Mouse (Mus musculus): ENCODE data around the gene Nploc4. TPM values are rescaled to one million over a fixed set of nuclear protein-coding genes. Genes with fewer than 3 reads are reported as not detected.

Gene Nploc4
- 10 to 100 TPM; 87.7 to 97.5 (median 90.6) TPM for total RNA-seq (2022)

DNA sequence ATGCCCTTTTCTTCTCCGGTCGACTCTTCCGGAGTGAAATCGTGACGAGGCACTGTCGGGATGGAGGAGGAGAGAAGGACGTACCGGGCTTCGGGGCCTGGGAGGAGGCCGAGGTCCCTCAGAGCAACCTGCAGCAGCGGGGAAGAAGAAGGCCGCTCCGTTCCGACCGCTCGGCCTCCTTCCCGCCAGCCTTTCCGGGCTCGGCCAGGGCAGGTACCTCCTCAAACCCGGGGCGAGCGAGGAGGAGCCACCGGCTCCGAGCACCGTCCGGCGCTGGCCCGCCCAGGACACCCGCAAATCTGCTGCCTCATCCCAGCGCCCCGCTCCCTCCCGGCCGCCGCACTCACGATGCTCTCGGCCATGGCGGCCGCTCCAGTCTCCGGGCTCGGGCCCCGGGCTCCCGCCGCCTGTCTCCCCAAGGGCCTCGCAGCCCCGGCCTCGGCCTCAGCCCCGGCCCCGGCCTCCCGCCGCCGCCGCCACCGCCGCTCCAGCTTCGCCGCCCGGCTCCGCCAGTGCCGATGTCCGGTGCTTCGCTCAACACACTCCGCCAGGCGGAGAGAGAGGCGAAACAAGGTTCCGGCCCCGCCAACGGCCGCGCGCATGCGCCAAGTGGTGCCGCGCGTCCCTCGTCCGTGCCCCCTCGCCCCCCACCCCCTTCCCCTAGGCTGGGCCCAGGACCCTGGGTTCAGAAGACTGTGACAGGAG lies at the start of gene Nploc4:
Gene Nploc4, minus strand, starts transcription at position 557 of the 705 bp plus-strand sequence.
- DNase-seq (ENCODE audit: low spot score in 2 of 2): peak; percentile 74 to 81

DNA sequence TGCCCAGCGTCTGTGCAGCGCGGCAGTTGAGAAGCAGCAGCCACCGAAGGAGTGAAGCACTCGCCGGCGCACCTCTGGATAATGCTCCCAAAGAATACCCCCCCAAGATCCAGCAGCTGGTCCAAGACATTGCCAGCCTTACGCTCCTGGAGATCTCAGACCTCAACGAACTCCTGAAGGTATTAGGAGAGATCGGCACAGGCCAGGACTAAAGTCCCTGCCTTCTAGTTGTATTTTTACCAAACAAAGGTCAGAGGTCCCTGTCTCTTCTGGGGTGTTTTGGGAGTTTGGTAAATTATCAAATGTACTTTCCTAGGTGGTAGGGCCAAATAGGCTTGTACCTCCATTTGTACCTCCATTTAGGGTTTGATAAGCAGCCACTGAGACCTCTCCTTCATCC lies 47.7 kb upstream of the Nploc4 start:
- DNase-seq (ENCODE audit: low spot score in 2 of 2): no peak

DNA sequence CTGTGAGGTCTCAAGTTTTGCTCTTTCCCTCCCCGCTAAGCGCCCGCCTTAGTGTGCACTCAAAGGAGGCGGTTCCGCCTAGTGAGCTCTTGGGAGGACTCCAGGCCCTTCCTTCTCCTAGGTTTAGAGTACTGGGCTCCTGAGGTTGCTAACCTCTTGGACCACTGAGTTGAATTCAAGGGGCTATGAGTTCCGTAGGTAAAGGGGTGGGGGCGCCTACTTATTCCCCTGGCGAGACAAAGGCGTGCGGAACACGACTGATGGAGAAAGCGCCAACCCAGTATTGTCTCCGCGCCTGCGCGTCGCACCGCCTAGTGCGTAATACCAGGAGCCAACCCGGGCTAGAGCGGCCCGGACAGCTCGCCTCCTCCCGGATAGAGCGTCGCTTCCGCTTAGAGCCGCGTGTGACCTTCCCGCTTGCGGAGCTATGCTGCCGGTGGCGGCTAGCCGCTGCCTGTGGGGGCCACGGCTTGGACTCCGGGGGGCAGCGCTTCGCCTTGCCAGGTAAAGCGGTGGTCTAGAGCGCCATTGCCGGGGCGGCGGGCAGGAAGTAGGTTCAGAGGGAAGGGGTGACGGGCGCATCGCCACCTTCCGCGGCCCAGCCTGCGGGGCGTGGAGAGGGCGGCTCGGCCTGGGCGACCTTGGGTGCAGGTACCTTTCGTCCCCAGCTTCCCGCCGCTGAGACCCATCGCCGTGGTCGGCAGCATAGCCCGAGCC lies 46.9 kb upstream of the Nploc4 start, which contains the start of gene Mrpl12:
Gene Mrpl12, plus strand, starts transcription at position 349 of the 717 bp plus-strand sequence.
- DNase-seq (ENCODE audit: low spot score in 2 of 2): peak; percentile 76 to 86

DNA sequence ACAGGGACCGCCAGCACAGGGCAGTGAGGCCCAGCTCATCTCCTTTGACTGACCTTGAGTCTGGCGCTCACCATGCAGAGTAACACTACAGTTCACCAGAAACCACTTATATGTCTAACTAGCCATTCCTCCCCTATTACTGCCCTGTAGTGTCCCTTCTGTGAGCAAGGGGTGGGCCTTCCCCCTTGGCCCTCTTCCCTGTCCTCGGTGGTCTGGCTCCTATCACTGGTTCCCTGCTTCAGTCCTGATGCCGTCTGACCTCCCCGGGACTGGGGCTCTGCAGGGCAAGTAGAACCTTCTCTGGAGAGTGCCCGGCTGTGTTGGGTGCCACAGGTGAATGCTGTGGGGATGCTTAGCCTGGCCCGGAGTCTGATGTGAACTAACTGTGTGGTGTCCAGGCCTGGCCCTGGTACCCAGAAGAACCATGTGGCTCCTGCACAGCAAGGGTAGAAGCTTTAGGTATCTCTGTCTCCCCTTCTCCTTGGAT lies 46.0 kb upstream of the Nploc4 start:
- DNase-seq (ENCODE audit: low spot score in 2 of 2): no peak

DNA sequence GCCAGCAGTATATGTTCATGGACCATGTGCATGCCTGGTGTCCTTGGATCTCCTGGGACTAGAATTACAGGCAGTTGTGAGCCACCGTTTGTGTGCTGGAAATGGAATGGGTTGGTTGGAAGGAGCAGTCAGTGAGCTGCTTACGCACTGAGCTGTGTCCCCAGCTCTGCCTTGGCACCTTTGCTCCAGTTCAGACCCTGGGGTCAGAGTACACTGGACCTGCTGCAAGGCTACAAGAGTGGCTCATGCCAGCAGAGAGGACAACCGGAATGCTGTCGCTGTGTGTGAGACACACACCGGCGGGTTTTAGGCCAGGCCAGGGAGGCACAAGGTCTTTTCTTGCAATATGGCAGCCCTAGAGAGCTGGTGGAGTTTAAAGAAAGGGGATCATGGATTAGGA lies 34.5 kb upstream of the Nploc4 start:
- no peak for DNase-seq (ENCODE audit: low spot score in 2 of 2)

DNA sequence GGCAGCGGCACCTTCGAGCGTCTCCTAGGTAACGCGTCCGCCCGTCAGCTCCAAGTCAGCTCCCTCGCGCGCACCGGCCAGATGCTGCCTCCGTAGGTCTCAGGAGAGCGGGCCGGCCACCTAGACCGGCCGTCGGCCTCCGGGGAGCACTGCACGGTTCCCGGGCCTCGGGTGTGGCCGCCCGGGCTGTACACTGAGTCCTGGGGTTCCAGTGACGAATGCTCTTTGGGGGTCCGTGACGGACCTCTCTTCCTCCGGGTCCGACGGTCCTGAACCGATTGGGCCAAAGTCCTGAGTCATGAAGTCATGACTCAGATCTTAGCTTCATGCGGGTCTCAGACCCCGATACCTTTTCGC lies 30.2 kb upstream of the Nploc4 start:
- DNase-seq (ENCODE audit: low spot score in 2 of 2): no peak

DNA sequence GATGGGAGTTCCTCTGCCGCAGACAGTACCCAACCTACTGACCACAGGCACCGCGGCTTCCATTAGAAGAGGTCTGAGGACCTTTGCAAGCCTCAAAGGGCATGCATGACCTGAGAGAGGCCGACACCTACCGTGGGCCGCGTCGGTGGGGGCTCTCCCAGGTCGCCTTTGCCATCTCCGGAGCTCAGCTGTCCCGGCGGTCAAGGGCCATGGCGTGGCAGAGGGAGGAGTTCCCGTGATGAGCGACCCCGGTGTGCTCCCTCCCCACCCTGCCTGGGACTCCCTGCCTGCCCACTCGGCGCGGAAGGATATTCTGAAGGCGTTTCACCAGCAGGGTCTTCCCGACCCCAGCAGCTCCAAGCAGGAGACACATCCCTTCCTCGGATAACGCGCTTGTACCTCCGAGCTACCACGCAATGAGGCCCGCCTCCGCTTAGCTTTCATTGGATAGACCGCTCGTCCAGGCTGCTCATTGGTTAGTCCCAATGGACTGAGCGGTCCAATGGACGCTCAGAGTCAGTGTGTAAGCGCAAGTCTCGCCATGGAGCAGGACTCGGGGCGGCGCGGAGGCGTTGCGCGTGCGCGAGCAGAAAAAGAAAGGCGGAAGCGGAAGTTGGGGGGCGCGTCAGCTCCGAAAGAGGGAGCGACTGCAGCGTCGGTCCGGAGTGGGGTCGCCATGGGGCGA lies 29.7 kb upstream of the Nploc4 start, which contains the start of gene Arl16:
Gene Arl16, minus strand, starts transcription at position 557 of the 685 bp plus-strand sequence.
- DNase-seq (ENCODE audit: low spot score in 2 of 2): peak; percentile 81 to 85

DNA sequence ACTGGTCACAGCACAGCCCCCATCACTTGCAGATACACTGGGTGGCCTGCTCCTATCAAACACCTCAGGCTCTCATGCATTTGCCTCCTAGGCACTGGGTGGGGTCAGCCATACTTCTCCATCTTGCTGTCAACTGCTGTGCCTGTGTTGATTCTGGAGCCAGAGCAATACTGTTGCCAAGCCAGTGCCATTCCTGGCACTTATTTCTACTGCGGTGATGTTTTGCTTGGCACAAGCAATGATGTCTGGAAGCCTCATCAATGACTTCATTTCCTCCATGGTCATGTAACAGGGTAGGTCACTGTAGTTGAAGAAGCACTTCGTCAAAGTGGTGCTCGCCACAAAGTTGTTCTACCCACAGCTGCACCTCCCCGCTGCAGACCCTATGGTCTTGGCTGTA lies 28.0 kb upstream of the Nploc4 start:
- DNase-seq (ENCODE audit: low spot score in 2 of 2): no peak

DNA sequence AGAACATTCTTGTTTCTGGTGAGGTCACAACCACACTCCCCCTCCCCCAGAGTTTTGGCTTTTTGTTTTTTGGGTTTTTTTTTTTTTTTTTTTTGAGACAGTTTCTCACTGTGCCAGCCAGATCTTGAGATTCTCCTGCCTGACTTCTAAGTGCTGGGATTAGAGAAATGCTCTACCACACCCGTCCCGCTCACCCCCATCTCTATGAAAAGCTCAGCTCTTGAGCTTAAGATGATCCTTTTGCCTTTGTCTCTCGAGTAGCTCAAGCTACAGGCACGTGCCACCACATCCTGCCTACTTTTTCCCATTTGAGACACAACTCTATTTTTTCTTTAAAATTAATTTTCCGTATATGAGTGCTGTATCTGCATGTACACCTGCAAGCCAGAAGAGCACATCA lies 26.9 kb upstream of the Nploc4 start:
- no peak for DNase-seq (ENCODE audit: low spot score in 2 of 2)

DNA sequence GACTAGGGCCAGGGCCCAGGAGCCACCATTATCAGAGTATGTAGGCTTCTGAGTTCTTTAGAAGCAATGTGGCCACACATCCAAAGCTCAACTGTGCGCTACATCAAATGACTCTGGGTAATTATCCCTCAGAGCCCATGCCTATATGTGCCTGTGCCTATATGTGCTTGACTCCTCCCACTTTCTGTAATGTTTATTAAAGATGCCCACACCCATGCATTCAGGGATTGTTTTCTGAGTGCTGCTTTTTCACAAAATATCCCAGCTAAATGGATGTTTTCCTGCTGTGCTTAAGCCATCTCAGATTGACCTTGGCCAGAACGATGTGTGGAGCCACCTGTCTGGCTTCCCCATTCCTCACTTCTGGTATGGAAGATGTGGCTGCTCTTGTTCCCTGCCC lies 26.0 kb upstream of the Nploc4 start:
- DNase-seq (ENCODE audit: low spot score in 2 of 2): no peak

DNA sequence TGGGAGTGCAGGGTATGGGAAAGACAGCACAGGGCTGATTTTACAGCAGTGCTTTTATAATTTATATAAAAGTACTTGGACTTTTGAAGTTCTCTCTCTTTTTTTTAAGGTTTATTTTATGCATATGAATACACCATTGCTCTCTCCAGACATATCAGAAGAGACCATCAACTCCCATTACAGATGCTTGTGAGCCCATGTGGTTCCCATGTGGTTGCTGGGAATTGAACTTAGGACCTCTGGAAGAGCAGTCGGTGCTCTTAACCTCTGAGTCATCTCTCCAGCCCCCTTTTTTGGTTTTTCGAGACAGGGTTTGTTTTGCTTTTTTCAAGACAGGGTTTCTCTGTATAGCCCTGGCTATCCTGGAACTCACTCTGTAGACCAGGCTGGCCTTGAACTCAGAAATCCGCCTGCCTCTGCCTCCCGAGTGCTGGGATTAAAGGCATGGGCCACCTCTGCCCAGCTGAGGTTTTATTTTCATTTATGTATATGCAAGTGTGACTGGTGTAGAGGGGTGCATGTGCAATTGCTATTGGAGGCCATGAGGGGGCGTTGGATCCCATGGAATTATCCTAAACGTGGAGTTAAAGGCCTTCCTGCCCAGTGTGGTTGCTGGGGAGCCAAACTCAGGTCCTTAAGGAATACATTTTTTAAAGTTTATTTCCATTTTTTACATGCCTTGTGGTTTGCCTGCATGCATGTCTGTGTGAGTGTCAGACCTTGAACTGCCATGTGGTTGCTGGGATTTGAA lies 21.5 kb upstream of the Nploc4 start:
- DNase-seq (ENCODE audit: low spot score in 2 of 2): no peak

DNA sequence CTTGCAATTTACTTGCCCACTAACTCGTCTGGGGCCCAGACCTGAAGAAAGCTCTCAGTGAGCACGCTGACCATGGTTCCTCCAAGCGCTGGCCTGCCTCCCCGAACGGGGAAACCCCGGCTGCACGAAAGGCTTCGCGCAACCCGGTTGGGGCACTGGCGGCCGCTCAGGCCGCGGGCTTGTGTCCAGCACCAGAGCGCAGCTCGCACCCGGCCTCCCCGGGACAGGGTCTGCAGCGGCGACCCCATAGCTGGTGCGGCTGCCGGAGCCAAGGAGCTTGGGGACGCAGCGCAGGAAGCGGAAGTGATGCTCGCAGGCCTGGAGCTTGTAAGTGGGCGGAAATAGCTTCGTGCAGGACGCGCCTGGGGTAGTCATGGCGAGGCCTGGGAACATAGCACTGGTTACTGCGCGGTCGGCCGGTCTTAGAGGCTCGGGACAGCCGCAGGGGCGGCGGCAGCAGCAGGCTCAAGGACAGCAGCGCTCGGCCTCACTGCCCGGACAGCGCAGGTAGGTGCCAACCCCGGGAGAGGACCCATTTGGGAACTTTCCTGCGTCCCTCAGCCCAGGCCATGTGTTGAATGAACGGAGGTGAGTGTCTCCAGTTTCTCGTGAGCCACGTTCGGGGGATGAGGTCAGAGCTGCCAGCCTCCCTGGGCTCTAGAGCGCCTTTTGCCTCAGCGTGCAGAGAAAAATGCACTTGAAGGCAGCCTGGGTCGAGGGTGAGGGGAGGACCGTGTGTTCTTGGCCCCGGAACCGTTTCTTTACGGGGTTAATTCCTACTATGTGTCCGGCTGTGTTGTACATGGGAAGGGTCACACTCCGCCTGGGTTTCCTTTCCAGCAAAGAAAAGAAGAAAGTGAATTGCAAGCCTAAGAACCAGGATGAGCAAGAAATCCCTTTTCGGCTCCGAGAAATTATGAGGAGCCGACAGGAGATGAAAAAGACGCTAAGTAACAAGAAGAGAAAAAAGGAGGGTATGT lies 20.6 kb upstream of the Nploc4 start, which contains the start of the genes Oxld1 and Ccdc137:
Gene Oxld1, minus strand, starts transcription at position 297 of the 980 bp plus-strand sequence.
Gene Ccdc137, plus strand, starts transcription at position 344 of the 980 bp plus-strand sequence.
- peak; percentile 45 to 55 for DNase-seq (ENCODE audit: low spot score in 2 of 2)

DNA sequence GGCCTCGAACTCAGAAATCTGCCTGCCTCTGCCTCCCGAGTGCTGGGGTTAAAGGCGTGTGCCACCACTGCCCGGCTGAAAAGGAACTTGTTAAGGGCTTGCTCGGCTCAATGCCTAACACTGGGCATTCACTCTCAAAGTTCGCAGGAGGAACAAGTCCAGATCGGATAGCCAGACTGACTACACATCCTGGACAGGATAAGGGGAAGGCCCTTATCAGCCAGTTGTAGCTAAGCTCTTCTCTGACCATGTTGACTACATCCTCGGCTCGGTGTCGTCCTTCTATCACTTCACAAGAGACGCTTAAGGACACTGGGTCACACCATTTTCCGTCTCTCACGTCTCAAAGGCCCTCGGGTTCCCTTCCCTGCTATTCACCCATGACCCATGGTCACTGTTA lies 19.9 kb upstream of the Nploc4 start:
- no peak for DNase-seq (ENCODE audit: low spot score in 2 of 2)

DNA sequence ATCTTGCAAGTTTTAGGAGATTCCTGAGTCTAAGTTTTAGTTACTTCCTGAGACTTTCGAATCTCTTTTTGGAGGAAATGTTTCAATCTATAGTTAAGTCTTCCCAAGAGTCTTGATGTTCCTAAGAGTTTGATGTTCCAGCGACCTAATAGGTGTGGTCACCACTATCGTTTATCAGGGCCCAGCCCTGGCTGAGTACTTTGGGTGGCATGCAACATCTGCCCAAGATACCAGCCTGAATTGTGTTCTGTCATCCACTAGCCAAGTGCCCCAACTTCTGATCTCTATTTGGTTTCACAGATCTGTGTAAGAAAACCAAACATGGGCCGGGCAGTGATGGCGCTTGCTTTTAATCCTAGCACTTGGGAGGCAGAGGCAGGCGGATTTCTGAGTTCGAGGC lies 17.9 kb upstream of the Nploc4 start:
- DNase-seq (ENCODE audit: low spot score in 2 of 2): no peak

DNA sequence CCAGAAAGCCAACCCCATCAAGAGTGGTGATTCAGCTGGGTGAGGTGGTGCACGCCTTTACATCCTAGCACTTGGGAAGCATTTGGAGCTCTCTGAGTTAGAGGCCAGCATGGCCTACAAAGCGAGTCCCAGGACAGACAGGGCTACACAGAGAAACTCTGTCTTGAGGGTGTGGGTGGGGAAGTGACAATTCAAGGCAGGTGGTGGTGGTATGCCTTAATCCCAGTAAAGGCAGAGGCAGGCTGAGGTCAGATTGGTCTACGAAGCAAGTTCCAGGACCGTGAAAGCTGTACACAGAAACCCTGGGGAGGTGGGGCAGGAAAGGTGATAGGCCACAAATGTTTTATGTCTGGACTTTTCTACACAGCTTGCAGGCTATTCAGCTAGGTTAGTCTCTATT lies 17.5 kb upstream of the Nploc4 start:
- no peak for DNase-seq (ENCODE audit: low spot score in 2 of 2)

DNA sequence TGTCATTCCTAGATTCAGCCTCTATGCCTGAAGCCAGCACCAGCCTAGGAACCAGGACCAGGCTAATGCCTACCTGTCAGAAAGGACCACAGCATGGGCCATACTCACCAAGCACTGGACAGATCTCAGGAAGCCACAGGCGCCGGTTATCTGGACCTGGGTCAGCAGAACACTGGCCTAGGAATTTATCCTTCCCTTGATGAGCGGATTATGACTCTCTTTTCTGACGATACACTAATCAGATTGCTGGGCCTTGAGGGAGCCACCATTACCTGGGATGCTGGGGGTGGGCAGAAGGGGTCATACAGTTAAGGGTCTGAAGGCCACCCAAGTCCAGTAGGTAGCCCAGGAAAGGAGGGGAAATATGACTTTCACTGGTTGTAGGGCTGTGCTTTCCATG lies 15.8 kb upstream of the Nploc4 start, which contains the start of gene Pde6g:
Gene Pde6g, minus strand, starts transcription at position 195 of the 400 bp plus-strand sequence.
- no peak for DNase-seq (ENCODE audit: low spot score in 2 of 2)

DNA sequence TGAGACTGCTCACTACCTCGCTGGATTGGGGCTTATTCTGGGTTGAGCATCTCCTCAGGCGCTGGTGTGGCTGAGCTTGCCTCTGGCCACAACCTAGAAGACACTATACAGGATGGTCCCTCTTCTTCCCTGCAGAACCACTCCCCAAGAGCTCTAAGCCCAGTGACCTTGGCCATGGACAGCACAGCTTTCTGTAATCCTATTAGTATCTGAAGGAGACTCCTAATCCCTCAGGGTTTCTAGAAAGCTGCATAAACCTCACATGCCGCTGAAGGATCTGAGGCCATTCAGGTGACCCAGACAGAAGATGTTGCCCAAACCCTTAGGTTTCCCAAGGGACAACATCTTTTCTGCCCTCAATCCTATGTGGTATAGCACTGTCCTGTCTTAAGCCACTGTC lies 14.7 kb upstream of the Nploc4 start:
- no peak for DNase-seq (ENCODE audit: low spot score in 2 of 2)

DNA sequence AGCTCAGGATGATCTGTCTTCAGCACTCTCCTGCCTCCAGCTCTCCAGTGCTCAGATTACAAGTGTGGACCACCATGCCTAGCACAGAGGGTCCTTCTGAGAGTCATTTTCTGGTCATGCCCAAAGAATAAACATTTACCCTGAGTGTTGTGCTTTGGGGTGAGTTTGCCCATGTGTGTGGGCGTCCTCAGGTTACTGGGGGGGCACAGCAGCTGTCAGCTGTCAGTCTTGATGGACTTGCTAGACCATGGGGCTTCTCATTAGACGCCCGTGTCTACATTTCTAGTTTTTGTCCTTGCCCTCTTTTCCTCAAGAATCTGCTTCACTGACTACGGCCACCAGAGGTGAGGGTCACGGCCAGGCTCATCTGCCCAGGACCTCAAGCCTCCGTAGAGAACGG lies 9.7 kb upstream of the Nploc4 start:
- no peak for DNase-seq (ENCODE audit: low spot score in 2 of 2)

DNA sequence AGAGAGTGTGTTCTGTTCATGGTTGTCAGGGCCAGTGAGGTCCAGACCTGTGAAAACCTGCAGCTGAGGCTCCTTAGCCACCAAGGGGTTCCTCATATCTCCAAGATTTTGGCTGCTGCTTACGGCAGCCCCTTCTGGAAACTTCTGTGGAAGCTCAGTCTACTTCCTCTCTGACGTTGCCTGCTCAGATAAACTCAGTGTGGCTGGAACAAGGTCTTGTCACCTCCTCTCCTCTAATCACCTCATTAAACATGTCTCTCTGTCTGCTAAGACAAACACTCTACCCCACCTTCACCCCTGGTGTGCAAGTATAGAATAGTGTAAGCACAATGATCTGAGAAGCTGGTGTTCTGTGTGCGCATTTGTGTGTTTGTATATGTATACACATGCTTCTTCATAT lies 8.0 kb upstream of the Nploc4 start:
- DNase-seq (ENCODE audit: low spot score in 2 of 2): no peak

DNA sequence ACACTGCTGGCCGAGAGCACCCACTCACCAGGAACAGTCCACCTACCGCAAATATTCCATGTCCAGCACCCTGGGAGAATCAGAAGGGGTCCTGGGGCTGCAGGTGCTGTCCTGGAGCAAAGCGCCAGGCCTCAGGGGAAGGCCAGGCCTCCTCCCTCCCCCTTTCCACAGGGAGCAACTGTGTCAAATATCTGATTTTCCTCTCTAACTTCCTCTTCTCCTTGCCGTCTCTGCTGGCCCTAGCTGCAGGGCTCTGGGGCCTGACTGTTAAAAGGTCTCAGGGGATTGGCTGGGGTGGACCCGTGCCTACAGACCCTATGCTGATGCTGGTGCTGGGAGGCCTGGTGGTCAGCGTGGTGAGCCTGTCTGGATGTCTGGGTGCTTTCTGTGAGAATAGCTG lies 6.6 kb upstream of the Nploc4 start:
- DNase-seq (ENCODE audit: low spot score in 2 of 2): no peak

Measured in gastrocnemius, adult 8-10 months (tissue).